Comparison of ENCODE assay signal across 8 mouse cellular contexts in genomic region chr5:140704378-140705251, GRCm38 (mm10). TPM values are rescaled to one million over a fixed set of nuclear protein-coding genes. Genes with fewer than 3 reads are reported as not detected.
DNase-seq lines count a peak whose midpoint lies in the region; ATAC-seq lines count a peak whose summit lies in the region.

TSS of gene Brat1 (plus strand) at chr5:140705011.

- H3K27me3 ChIP-seq in hindbrain, embryonic 15.5 days = no peaks in the 10 kb centered on the region

- no peaks in the 10 kb centered on the region for H3K36me3 ChIP-seq in hindbrain, embryonic 15.5 days

- H3K4me3 ChIP-seq in hindbrain, embryonic 15.5 days = peak within 1 kb of the TSS; percentile 70

- WGBS in hindbrain, embryonic 15.5 days = under 1% methylated on average over 69 of the region's 69 CpGs

- H3K27ac ChIP-seq in hindbrain, embryonic 15.5 days (replicated peaks) = peak within 1 kb of the TSS; percentile 92

- H3K4me2 ChIP-seq in hindbrain, embryonic 15.5 days = peak within 1 kb of the TSS; percentile 73

- ATAC-seq in hindbrain, embryonic 15.5 days (ENCODE audit: low FRiP score, low read depth) = peak; percentile 95

- H3K9ac ChIP-seq in hindbrain, embryonic 15.5 days = peak within 1 kb of the TSS; percentile 78

- peak; percentile 100 for DNase-seq in T-cell, adult 2 months (ENCODE audit: low spot score)
- peak; percentile 99 to 100 for DNase-seq in cerebellum, postnatal 36 days
- peak; percentile 99 to 100 for DNase-seq in frontal cortex, postnatal 36 days (ENCODE audit: low spot score in 2 of 2)
- peak; percentile 100 for DNase-seq in left cerebral cortex, adult 11 months (ENCODE audit: low spot score)
- peak; percentile 100 for DNase-seq in lung, postnatal 4 days
- DNase-seq in retina, postnatal 7 days (ENCODE audit: low read depth, low spot score) = peak; percentile 100
- DNase-seq in urinary bladder, adult 2 months (ENCODE audit: low spot score) = peak; percentile 93

- H3K9me3 ChIP-seq in hindbrain, embryonic 15.5 days = no peaks in the 10 kb centered on the region

- peaks cover 43% of the 10 kb centered on the region for H3K4me1 ChIP-seq in hindbrain, embryonic 15.5 days (replicated peaks)

RNA-seq across cellular contexts. Expression of gene Brat1, which starts in this region (rescaled TPM):
- 24.9 TPM in 2 replicates for polyA plus RNA-seq in hindbrain, embryonic 15.5 days (2015; fragmentation: Nextera tagmentation; extraction: Ambion mirVana)
- polyA plus RNA-seq in urinary bladder, adult 2 months (2012; rRNA removed) = 14.5 and 14.8 TPM in 2 replicates

Comparison
In these comparisons a context has a peak if more than half of its experiments do, and no peak if none do; other contexts are left out.
1. Peak in every context shown above with its lines: DNase-seq, ATAC-seq, H3K4me3 ChIP-seq and H3K27ac ChIP-seq.